Mouse (Mus musculus) induced T-regulatory cell, adult 2 months (primary cell): ENCODE results near the gene Dolpp1.

Source experiments
- DNase-seq: peaks from one replicate; pipeline ENCODE4 v3.0.0-alpha.2; 2012; ENCODE audit warnings: low read depth

Dolpp1 gene

DNA sequence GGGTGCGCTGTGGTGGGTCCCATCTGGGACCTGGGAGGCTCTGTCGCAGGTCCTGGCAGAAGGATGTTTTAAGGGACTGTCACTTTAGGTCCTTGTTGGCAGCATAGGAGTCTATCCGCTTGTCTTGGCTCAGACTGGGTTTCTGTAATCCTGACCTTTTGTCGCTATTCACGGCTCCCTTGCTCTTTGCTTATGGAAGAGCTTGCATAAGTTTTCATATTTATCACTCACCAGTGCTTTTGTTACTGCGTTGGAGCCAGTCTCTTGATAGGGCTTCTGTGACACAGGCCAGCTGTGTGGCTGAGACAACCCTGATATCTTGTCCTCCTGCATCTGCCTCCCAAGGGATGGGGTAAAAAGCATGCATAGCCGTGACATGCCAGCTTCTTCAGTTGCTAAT is 12.7 kb upstream of the Dolpp1 start:
- no peak for DNase-seq

GRCm38 (mm10) chr2:30380564-30381376 is 11.3 kb upstream of the Dolpp1 start:
- no peak for DNase-seq

- DNase-seq: no peak
These were observed 10.7 kb upstream of the Dolpp1 start for GRCm38 (mm10) chr2:30381377-30381725.

DNA sequence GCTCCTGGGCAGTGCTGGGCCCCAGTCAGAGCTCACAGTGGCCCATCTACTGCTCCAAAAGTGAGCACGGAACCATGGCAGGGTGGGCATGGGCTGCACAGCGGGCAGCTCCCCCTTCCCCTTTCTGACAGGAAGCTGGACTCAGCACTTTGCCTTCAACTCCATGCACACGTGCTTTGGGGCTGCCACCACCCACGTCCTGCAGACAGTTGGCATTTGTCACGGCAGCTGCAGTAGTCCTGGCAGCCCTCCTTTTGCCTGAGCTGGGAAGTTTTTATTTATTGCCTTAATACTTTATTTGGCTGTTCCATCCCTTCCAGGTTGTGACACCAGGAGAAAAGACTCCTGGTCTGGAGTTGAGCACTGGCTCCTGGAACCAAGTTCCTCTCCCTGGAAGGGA is 7.2 kb upstream of the Dolpp1 start:
- no peak for DNase-seq

DNA sequence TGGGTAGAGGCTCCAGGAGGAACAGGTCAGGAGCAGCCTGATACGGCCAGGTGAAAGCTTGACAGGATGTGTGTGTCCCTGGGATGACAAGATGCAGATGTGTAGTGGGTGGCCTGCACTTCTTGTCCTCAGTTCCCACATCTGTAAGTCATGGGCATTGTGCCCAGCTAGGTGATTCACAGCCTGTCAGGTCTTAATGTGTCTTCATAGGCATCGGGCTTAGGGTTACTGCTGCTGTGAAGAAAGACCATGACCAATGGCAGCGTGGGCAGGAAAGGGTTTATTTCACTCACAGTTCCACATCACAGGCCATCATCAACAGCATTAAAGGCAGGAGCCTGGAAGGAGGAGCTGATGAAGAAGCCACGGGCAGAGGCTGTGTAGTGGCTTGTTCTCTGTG is 6.5 kb upstream of the Dolpp1 start:
- no peak for DNase-seq

DNA sequence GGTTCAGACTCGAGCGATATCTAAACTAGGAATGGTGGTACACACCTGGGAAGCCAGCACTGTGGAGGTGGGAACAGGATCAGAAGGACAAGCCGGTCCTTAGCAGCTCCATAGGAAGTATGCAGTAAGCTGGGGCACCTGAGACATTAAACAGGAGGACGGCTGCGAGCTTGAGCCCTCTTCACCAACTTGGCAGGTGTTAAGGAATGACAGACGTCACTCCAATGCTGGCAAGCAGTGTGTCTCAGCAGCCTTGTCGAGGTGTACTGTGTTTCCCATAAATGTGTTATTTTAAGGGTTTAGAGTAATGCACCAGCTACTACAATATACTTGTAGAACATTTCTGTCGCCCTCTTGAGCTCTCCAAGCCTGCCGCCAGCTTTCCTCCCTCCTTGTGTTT is 5.1 kb upstream of the Dolpp1 start:
- no peak for DNase-seq

GRCm38 (mm10) chr2:30389000-30389399 is 3.1 kb upstream of the Dolpp1 start:
- DNase-seq: peak; percentile 22

DNA sequence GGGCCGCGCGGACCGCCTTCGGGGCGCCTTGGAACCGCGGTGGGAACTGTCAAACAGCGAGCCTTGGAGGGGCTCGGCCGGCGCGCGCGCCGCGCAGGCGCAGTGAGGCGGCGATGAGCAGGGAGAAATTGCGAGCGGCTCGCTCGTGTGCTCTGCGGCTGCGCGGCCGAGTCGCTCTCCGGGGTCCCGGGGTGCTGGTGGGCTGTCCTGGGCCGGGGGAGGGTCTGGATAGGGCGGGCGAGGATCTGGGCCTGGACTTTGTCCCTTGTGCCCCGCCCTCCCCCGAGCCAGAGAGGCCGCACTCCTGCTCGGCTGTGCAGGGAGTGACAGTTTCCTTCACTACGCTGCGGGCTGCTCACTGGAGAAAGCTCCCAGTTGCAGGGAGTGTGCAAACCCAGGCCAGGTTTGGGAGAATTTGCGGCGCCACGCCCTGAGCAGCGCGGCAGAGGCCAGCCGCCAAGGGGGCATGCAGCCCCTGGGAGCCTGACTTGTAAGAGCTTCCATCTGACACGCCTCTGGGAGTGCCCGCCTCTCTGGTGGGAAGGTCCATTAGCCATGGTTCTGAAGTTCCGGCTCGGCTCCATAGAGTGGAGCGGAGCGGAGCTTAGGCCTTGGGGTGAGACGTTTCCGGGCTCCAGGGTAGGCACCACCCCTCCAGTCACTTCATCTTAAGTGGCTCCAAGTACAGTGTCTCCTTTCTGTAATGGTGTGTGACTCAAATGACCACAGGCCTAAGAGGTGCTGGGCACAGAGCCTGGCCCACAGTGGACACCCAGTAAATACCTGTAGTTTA is 719 bp downstream of the Dolpp1 start:
- peak; percentile 89 for DNase-seq

DNA sequence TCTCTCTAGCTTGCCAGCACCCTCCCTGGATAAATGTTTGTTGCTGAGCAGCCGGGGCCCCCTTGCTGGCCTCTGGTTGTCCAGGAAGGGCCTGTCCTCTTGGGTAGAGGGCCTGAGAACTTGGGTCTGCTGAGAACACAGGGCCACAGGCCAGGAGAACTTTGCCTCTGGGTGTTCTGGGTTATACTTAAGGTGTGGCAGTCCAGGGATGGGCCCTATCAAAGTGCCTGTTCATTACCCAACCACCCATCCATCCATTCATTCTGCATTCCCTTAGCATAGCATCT is 1.3 kb downstream of the Dolpp1 start:
- no peak for DNase-seq

DNA sequence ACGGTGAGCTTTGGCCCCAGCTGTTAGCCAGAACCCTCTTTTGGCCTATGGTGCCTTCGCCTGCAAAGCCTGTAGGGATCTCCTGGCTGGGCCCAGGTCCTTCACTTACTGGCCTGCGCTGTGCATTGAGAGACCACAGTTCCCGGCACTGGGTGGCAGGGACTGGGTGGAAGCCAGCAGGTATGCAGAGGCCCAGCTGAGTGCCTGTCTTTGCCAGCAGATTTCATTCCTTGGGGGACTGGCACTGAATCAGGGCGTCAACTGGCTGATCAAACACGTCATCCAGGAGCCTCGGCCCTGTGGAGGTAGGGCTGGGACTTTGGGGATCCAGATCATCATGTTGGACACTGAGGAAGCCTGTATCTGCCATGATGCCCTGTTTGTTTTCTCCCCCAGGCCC is 3.7 kb downstream of the Dolpp1 start:
- DNase-seq: no peak

DNA sequence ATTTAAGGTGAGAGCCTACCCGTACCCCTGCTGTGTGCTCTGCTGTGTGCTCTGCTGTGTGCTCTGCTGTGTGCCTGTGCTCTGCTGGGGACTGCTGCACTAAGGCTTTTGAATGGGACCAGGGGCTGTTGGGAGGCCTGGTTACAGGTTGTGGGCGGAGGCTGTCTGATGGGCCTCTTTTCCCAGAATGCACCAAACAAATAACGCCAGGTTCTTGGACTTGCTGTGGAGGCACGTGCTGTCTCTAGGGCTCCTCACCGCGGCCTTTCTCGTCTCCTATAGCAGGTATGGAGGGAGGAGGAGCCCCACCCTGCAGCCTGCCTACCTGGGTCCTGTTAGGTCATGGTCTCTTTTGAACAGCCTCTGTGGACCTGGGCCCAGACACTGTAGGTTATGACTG is 4.2 kb downstream of the Dolpp1 start:
- DNase-seq: no peak

GRCm38 (mm10) chr2:30397986-30398512 is 6.0 kb downstream of the Dolpp1 start:
- DNase-seq: no peak

DNA sequence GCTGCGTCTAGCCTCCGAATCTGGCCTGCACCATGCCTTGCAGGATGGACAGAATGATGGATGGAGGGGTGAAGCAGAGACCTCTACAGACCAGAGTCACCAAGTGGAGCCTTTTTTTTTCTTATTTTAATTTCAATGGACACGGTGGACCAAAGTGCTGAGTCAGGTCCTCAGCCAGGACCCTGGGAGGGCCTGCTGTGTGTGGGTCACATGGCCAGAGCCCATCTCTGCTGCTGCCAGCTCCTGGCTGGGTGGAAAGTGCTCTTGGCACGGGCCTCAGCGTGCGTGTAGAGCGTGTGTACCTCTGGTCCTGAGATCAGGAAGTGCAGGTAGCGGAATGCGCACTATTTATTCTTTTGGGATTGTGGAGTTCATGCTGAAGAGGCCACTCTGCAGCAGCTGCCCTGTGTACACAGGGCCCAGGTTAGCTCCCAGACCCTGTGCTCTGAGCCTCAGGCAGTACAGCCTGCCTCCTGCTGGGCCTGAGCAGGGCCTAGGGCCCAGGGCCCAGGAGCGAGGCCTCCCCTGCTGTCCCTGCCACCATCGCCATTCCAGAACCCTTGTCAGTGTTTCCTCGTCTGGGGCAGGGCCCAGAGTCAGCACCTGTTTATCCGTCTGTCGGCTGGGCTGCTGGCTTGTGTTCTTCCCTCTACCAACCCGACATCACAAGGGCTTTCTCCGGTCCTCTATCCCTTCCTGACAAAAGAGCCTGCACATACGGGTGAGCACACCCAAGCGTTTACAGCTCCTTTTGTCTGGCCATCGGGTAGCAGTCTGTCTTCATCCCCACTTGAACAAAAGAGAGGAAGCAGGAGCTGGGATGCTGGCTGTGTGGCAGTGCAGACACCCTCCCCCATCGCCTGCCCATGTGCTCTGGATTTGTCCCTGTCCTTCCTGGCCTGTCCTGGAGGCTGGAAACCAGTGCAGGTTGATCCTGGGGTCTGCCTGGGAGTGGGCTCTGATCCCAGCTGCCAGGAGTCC is 7.4 kb downstream of the Dolpp1 start:
- DNase-seq: no peak

- no peak for DNase-seq
These were observed 9.5 kb downstream of the Dolpp1 start for GRCm38 (mm10) chr2:30401581-30401980.

DNA sequence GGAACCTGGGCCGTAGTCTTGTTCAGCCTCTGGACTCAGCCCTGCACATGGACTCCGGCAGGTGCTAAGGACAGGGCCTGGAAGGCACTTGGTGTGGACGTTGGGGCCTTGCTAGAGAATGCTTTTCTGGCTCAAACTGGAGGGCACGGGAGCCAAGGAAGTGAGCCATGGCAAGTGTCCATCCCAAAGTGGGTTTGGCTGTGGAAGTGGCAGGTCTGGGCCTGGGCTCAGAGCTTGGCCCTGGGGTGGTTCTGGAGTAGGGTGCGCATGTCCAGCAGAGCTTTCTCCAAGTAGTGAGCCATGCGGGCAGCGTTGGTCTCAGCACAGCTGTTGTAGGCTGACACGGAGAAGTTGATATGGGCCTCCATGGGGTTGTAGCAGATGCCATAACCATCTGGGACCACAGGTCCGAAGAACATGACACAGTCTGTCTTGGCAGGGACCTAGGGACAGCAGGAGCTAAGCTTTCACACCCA is 10.3 kb downstream of the Dolpp1 start:
- DNase-seq: no peak

GRCm38 (mm10) chr2:30402843-30403242 is 10.8 kb downstream of the Dolpp1 start:
- no peak for DNase-seq

GRCm38 (mm10) chr2:30403870-30404269 is 11.8 kb downstream of the Dolpp1 start:
- DNase-seq: no peak

DNA sequence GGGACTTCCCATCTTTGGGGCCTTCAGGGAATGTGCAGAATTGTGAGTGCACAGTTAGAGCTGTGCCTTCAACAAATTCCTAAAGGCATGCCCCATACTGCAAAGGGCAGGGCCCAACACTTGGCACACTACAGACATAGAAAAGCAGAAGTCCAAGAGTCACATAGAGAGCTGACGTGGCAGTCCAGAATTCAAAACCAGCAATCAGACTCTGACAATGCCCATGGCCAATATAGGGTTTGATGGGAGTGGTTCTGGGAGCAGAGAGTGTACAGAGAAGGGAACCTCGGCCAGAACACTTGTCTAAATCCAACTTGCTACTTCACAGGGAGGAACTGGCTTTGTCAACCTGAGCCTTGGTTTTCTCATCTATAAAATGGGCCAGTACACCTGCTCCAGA is 15.2 kb downstream of the Dolpp1 start:
- DNase-seq: no peak

DNA sequence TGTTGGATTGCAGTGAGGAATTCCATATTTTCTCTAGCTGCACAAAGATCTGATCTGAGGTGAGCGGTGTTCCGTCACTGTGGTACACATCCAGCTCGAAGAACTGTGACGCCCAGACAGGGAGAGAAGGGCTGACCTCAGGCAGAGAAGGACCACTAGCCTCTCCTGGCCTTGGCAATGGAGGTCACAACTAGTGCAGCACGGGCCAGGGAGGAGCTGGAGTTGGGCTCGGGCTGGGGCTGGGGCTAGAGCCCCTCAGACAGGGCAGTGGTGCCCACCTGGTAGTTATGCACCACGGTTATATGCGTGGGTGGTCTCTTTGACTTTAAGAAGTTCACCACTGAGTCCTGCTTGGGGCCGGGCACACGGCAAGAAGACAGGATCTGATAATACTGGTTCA is 15.7 kb downstream of the Dolpp1 start:
- no peak for DNase-seq

DNA sequence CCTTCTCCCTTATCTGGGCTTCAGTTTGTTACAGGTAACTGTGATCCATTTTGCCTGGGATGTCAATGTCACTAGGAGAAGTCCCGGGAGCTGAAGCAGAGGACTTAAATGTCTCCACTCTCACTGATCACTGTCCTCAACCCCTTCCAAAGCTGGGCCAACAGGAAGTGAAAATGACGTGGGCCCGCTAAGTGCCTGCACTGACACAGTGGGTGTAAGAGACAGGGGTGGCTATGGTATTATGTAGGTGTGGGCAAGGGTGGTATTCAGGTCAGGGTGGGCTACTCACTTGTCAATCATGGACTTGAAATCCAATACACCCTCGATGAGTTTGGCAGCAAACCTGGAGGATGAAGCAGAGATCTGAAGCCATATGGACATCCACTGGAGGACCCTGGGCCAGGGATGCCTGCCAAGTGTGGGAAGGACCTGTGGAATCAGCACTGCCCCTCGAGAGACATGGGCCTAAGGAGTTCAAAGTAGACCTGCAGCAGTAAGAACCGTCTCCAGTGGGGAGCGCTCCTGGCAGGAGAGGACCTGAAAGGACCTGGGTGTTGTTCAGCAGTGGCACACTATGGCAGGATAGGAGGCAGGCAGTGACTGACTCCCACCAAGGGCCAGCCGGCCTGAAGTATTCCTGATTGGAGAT is 16.5 kb downstream of the Dolpp1 start:
- DNase-seq: no peak

GRCm38 (mm10) chr2:30409454-30410176 is 17.6 kb downstream of the Dolpp1 start:
- DNase-seq: no peak
